Mouse (Mus musculus) cerebellum, adult 8-10 months (tissue): ENCODE data around the gene Stxbp4.

Experiments used
- DNase-seq: peaks from one replicate; pipeline ENCODE4 v3.0.0; 2022

The Stxbp4 gene

GRCm38 (mm10) chr11:90553963-90554362 is 83.9 kb downstream of the Stxbp4 start:
- no peak for DNase-seq

DNA sequence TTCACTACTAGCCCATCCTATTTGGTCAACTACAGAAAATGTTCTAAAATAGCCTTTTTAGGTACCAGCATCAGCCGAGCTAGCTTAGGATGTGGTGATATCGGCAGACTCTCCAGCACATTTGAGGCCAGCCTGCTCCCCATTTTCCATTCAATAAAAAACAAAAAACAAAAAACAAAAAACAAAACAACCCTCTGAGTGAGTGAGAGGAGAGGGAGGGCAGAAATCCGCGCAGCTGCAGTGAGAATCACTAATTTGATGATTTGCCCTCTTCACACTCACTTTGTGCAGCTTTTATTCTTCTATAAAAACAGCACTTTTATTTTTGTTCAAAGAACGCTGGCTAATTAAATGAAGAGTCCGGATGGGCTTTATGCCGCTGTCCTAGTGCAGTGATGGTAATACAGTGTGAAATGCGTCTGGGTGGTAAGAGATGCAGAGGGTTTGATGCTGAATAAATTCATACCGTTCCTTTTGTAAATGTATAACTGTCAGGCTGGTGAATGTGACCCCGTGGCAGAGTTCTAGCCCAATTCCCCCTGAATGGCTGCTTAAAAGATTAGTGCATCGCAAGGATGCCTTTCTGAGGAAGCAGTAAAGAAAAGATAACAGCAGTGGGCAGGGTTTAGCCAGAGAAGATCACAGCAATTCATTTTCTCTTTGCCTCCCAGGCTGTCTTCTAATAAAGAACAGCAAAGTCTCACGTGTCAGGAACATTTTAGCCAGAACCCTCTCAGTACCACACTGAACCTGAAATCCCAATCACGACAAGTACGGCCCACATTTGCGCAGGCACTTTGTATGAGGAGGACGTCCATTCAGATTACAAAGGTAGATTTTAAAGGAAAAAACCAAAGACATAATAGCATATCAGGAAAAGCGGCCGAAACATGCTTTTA is 85.3 kb downstream of the Stxbp4 start:
- no peak for DNase-seq

DNA sequence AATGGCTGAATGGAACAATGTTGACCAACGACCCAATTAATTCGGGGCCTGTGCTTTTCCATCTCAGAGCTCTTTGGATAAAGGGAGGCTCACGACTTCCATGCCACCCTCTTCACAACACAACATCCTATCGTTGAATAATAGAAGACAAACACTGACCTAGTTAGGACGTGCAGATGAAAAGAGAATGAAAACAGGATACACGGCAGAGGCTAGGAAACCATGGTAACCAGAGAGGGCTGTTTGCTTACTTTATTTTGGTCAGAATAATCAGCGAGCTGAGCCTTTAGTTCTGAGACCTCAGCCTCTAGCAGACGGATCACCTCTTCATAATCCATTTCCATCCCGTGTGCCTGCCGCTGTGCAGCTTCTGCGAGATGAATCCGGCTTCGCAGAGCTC is 89.3 kb downstream of the Stxbp4 start:
- peak; percentile 2 for DNase-seq

GRCm38 (mm10) chr11:90538636-90539263 is 99.1 kb downstream of the Stxbp4 start:
- DNase-seq, result no peak

- DNase-seq, result no peak
These were observed 112.6 kb downstream of the Stxbp4 start for GRCm38 (mm10) chr11:90525311-90525710.

DNA sequence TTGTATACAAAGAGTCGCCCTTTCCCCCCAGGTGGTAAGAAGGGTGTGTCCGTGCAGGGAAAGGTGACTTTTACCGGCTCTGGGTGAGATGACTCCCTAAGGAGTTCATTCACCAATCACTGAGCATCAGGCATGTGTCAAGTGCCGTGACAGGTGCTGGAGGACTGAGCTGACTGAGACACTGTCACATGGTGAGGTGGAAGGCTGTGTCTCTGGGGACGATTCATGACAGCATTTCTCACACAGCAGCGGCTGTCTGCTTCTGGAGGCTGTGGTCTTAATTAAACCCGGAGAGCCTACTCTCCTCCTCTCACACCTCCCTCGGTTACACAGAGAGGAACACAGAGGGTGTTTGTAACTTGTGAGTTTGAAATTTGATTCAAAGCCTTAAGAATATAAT is 116.8 kb downstream of the Stxbp4 start:
- no peak for DNase-seq

- no peak for DNase-seq
These were observed 120.1 kb downstream of the Stxbp4 start for GRCm38 (mm10) chr11:90517750-90518149.

GRCm38 (mm10) chr11:90512538-90513219 is 125.2 kb downstream of the Stxbp4 start:
- DNase-seq, result no peak

GRCm38 (mm10) chr11:90501846-90502245 is 136.0 kb downstream of the Stxbp4 start:
- DNase-seq, result no peak

DNA sequence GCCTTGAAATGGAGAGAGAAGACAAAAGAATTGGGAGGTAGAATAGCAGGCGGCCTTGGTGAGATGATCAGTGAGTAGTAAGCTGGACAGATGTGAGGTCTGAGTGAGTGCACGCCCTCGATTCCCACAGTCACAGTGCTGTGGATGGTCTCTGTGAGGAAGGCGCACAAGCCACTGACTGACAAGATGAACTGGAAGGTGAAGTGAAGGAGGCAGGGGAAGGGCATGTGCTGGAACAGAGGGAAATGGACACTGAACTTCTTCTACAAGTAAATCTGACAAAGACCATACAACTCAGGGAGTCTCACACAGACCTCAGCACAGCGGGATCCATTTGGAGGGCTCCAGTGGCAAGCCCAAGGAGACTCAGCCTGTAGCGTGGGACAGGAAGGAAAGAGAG is 138.0 kb downstream of the Stxbp4 start:
- no peak for DNase-seq

GRCm38 (mm10) chr11:90498461-90498860 is 139.4 kb downstream of the Stxbp4 start:
- no peak for DNase-seq

- no peak for DNase-seq
These were observed 142.9 kb downstream of the Stxbp4 start for GRCm38 (mm10) chr11:90494981-90495380.

DNA sequence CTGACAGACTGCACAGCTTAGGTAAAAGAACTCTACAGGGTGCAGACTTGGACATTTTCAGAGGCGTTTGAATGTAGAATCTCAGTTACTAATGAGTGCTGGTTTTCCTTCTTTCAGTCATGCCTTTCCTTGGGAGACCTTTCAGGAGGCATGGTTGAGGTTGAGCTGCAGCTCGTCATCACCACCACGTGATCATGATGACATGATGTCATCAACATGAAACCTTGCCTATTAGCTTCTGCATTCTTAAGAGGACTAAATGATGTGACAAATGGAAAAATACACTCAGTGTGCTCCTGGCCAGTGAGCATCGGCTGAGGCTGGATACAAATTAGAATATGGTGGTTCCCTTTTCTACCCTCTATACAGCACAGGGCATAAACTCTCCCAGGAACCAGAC is 145.4 kb downstream of the Stxbp4 start:
- no peak for DNase-seq

DNA sequence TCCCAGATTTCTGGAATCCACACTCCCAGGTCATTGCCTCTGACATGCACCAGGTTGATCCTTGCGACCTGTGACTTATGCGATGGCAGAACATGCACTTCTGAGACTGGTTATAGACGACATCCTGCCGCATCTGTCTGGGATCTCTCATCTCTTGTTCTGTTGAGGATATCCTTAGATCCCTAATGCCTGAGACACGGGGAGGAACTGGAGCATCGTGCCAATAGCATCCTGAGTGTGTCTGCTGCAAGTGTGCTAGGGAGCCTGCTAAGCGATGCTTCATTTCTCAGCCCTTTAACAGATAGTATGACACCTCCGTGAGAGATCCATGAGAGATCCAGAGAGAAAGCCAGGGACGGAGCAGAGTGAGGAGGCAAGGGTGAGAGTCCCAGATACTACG is 148.7 kb downstream of the Stxbp4 start:
- DNase-seq, result no peak

GRCm38 (mm10) chr11:90487686-90488085 is 150.2 kb downstream of the Stxbp4 start:
- DNase-seq, result no peak

DNA sequence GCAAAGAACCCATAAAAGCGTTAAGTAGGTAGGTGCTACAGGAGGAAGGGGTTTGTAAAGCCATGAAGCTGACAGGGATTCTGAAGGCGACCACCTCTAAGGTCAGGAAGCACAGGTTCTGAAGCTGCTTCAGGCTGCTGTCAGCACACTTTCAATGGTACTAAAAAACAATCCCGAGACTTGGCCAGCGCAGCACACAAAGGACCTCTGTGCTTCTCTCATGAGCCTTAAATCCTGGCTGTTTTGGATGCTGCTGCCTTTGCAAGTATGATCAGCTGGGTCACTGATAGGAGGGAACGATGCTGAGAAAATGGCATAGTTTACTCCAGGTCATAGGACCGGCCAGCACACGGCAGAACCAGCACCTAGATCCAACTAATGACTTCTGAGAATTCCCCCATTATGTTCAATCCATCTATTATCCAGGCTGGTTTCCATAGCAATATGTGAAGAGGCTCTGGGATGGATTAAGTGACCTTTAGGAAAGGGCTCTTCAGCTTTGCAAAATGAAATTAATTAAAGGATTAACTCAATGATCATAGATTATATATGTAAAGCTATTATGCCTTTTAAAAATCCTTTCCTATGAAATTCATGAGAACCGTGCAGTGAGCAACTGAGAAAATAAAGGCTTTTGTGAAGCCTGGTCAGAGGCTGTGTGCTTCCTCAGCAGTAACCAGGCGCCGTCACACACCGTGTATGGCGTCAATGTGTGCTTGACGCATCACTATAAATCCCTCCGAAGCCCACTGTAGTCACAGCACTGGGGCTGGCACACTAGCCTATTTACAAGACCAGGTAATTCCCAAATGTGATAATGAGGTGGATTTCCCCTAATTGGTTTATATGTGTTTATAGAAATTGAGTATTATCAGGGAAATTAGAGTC is 152.9 kb downstream of the Stxbp4 start:
- no peak for DNase-seq

- no peak for DNase-seq
These were observed 154.1 kb downstream of the Stxbp4 start for GRCm38 (mm10) chr11:90483766-90484165.

- no peak for DNase-seq
These were observed 156.1 kb downstream of the Stxbp4 start for GRCm38 (mm10) chr11:90481828-90482227.

GRCm38 (mm10) chr11:90470271-90470670 is 167.6 kb downstream of the Stxbp4 start:
- DNase-seq, result peak; percentile 10

- no peak for DNase-seq
These were observed 173.8 kb downstream of the Stxbp4 start for GRCm38 (mm10) chr11:90464046-90464595.

GRCm38 (mm10) chr11:90460458-90460857 is 177.4 kb downstream of the Stxbp4 start:
- DNase-seq, result no peak

DNA sequence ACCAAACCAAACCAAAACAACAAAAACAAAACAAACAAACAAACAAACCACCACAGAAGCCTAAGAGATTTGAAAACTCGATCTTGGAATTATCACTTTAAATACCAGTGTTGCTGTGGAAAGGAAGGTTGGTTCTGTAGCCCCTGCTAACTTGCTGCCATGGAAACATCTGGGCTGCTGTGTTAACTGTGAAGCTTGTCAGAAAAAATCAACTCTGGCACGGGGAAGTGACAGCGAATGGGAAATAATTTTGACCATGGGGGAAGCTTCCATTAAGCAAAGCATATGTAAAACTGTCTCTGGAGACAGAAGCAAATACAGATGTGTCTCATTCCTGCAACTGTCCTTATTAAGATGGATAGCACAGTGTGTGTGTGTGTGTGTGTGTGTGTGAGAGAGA is 185.8 kb downstream of the Stxbp4 start:
- no peak for DNase-seq
